Mouse (Mus musculus): ENCODE results near the gene Trmt44.

Gene Trmt44

GRCm38 (mm10) chr5:35541059-35541790 lies 33.6 kb downstream of the Trmt44 start:
- no peak for DNase-seq (ENCODE audit: low read depth)

GRCm38 (mm10) chr5:35540555-35540954 lies 34.3 kb downstream of the Trmt44 start:
- no peak for DNase-seq (ENCODE audit: low read depth)

- no peak for DNase-seq (ENCODE audit: low read depth)
Measured at GRCm38 (mm10) chr5:35539576-35539975, 35.3 kb downstream of the Trmt44 start.

DNA sequence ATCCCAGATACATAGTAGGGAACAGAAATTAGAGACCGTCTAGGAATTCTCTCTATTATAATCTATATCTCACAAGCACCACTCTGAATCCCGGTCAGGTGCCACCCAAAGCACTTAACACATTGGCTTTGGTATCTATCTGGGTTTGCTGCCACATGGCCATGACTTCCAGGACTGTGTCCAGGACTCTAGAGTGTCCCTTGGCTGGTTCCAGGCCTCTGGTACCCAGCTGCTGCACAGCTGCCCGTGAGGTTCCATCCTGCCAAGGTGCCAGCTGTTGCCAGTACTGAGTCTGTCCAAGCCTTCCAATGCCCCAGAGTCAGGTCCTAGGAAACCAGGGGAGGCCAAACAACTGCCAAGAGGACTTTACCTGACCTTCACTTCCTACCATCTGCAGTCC lies 36.8 kb downstream of the Trmt44 start:
- DNase-seq (ENCODE audit: low read depth) = no peak

- DNase-seq (ENCODE audit: low read depth) = no peak
Measured at GRCm38 (mm10) chr5:35537474-35537873, 37.4 kb downstream of the Trmt44 start.

- DNase-seq (ENCODE audit: low read depth) = no peak
Measured at GRCm38 (mm10) chr5:35536271-35536670, 38.6 kb downstream of the Trmt44 start.

DNA sequence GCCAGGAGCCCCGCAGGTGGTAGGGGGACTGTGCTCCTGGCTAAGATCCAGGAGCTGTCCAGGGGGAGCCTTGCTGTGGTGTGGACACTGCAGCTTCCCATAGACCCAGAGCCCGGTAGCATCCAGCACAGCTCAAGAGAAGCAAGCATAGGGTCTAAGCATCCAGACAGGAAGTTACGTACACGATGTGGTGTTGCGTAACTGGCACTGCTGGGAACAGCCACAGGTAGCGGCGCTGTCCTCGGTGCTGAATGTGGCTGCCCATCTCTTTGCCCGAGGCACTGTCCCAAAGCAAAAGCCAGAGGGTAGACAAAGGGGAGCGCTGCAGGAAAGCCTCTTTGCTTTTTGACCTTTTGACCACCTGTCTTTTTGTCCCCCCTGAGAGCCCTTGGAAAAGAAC lies 43.3 kb downstream of the Trmt44 start:
- DNase-seq (ENCODE audit: low read depth) = no peak

- DNase-seq (ENCODE audit: low read depth) = peak; percentile 27
Measured at GRCm38 (mm10) chr5:35530442-35530841, 44.4 kb downstream of the Trmt44 start.

GRCm38 (mm10) chr5:35525469-35526123 lies 49.3 kb downstream of the Trmt44 start, which contains the start of gene Cpz:
Cpz (minus strand) TSS chr5:35525698.
- no peak for DNase-seq (ENCODE audit: low read depth)

GRCm38 (mm10) chr5:35524381-35524780 lies 50.5 kb downstream of the Trmt44 start:
- DNase-seq (ENCODE audit: low read depth) = no peak

- DNase-seq (ENCODE audit: low read depth) = peak; percentile 25
Measured at GRCm38 (mm10) chr5:35523735-35524134, 51.1 kb downstream of the Trmt44 start.

- DNase-seq (ENCODE audit: low read depth) = no peak
Measured at GRCm38 (mm10) chr5:35516781-35517180, 58.1 kb downstream of the Trmt44 start.

DNA sequence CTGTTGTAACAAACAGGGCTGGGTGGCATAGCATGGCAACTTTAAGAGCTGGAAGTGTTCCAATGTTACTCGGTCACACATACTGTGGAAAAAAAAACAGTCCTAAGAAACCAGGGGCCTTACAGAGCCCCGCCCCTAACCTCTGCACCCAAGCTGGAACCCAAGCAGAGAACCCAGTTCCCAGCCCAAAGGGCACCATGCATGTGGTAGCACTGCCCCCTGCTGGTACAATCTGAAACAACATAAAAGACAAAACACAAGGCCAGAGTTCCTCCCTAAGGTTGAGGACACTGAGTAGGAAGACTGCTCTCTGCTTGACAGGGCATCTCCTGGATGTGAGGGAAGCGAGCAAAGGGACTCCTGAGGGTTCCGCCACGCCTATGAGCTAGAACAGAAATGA lies 64.3 kb downstream of the Trmt44 start:
- DNase-seq (ENCODE audit: low read depth) = peak; percentile 43
